ENCODE assay signal across 8 mouse cellular contexts in the genomic region with DNA sequence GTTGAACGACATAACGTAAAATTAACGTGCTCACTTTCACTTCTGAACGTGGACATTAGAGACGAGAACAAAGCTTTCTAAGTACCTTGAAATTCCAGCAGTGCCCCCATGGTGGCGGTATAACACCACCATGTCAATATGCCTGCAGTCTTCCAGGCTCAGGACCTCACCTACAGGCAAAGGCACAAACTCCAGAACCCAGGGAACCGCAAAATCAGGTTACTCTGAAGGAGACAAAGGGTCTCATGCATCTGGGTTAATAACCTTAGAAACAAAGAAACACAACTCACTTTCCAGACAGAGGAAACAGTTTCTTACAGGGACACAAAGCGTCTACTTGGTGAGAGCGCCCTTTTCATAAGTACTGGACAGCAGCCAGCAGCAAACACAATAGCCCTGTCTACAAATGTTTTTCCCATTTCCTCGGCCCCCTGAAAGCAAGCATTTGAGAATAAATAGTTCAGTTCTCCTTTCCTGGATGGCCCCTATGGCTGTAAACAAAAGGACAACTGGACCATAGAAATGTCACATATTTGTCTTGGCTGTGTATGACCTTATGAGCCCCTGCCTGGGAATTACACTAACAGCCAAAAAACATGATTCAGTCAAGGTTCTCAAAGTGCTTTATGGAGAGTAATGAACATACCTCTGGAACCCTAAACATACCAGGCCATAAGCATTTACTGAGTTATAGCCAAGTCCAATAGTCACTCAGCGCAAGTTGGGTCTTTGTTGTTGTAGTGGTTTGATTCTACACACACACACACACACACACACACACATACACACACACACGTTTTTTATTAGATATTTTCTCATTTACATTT. TPM values are rescaled to one million over a fixed set of nuclear protein-coding genes. Genes with fewer than 3 reads are reported as not detected.
DNase-seq lines count a peak whose midpoint lies in the region; ATAC-seq and TF ChIP-seq lines count a peak whose summit lies in the region.

No protein-coding gene starts in this region.

- H3K4me2 ChIP-seq in forebrain, postnatal 0 days (ENCODE audit: low read depth), result peak overlapping the region; percentile 35
- peak overlapping the region; percentile 54 for H3K4me2 ChIP-seq in lung, embryonic 15.5 days

- TF ChIP-seq CTCF in G1E (IDR thresholded peaks at IDR 0.05; ENCODE audit: low read depth, low read length), result peak; percentile 69
- peak; percentile 99 for TF ChIP-seq CTCF in forebrain, postnatal 0 days (IDR thresholded peaks at IDR 0.05; ENCODE audit: low read depth)

- H3K9ac ChIP-seq in forebrain, postnatal 0 days, result peak overlapping the region; percentile 31
- H3K9ac ChIP-seq in lung, embryonic 15.5 days, result no peak overlapping the region

- peak; percentile 73 for ATAC-seq in G1E (ENCODE audit: extremely low read depth, insufficient number of reproducible peaks, low FRiP score, poor library complexity, severe bottlenecking)
- ATAC-seq in forebrain, postnatal 0 days, result peak; percentile 96
- peak; percentile 87 for ATAC-seq in lung, embryonic 15.5 days (ENCODE audit: borderline replicate concordance, extremely low read depth, low FRiP score, low TSS enrichment)

- H3K4me3 ChIP-seq in G1E (ENCODE audit: low read depth, low read length), result no peak overlapping the region; the same call in 1 of the 2 replicates
- 0 out of 2 replicates have a peak overlapping the region, but pooled peaks have one; percentile 2 for H3K4me3 ChIP-seq in forebrain, postnatal 0 days (ENCODE audit: low read depth, low read length)
- peak overlapping the region; percentile 21; the same call in 1 of the 2 replicates for H3K4me3 ChIP-seq in lung, embryonic 15.5 days

- 11% methylated on average over 12 of the region's 12 CpGs for WGBS in forebrain, postnatal 0 days
- WGBS in lung, embryonic 15.5 days, result 12% methylated on average over 12 of the region's 12 CpGs

- peaks cover 6% of the 10 kb centered on the region; the same call in 1 of the 2 replicates for H3K27me3 ChIP-seq in G1E (ENCODE audit: insufficient read depth, low read length)
- no peaks in the 10 kb centered on the region; the same call in 1 of the 2 replicates for H3K27me3 ChIP-seq in forebrain, postnatal 0 days (ENCODE audit: insufficient read depth, low read length)
- H3K27me3 ChIP-seq in lung, embryonic 15.5 days, result no peaks in the 10 kb centered on the region

- H3K4me1 ChIP-seq in G1E (ENCODE audit: insufficient read depth, low read depth, low read length), result peaks cover 7% of the 10 kb centered on the region
- no peaks in the 10 kb centered on the region for H3K4me1 ChIP-seq in forebrain, postnatal 0 days (ENCODE audit: insufficient read depth)
- peaks cover 4% of the 10 kb centered on the region; the same call in 1 of the 2 replicates for H3K4me1 ChIP-seq in lung, embryonic 15.5 days

- no peak overlapping the region for H3K27ac ChIP-seq in forebrain, postnatal 0 days (ENCODE audit: low read depth, low read length)
- no peak overlapping the region for H3K27ac ChIP-seq in lung, embryonic 15.5 days

- H3K9me3 ChIP-seq in G1E (replicated peaks), result no peaks in the 10 kb centered on the region
- no peaks in the 10 kb centered on the region for H3K9me3 ChIP-seq in forebrain, postnatal 0 days (ENCODE audit: low read length)
- no peaks in the 10 kb centered on the region for H3K9me3 ChIP-seq in lung, embryonic 15.5 days

- peak; percentile 38 for DNase-seq in G1E (ENCODE audit: low spot score)
- peak; percentile 77 to 87 for DNase-seq in cerebellum, adult 18-20 months
- DNase-seq in forebrain, postnatal 0 days, result peak; percentile 94
- peak; percentile 91 for DNase-seq in heart, postnatal 4 days
- DNase-seq in layer of hippocampus, adult 8-10 months (ENCODE audit: low spot score in 2 of 2), result peak; percentile 64 to 90
- peak; percentile 64 for DNase-seq in ovary, adult 18-20 months (ENCODE audit: low spot score)
- peak; percentile 82 for DNase-seq in thymus, postnatal 0 days (ENCODE audit: low spot score)

- H3K36me3 ChIP-seq in G1E (replicated peaks), result no peaks in the 10 kb centered on the region
- no peaks in the 10 kb centered on the region for H3K36me3 ChIP-seq in forebrain, postnatal 0 days (ENCODE audit: insufficient read depth)
- H3K36me3 ChIP-seq in lung, embryonic 15.5 days, result no peaks in the 10 kb centered on the region

RNA-seq across cellular contexts. Expression of a gene that starts 52.7 kb away (rescaled TPM):
- total RNA-seq in G1E (2014; fragmentation: Nextera tagmentation) (47.9 and 51.8 TPM in 2 replicates), G1E (2017) (46.2 and 50.1 TPM in 2 replicates)
- polyA plus RNA-seq in G1E (2012), result 18.2 and 18.5 TPM in 2 replicates
- 25.8 and 28.4 TPM in 2 replicates for total RNA-seq in forebrain, postnatal 0 days (2014; rRNA removed)
- 12.4 and 14.4 TPM in 2 replicates for polyA plus RNA-seq in forebrain, postnatal 0 days (2015; fragmentation: Nextera tagmentation; extraction: Ambion mirVana)
- total RNA-seq in heart, postnatal 4 days (2021), result 10 to 100 TPM; 12.0 to 12.4 TPM
- total RNA-seq in layer of hippocampus, adult 8-10 months (2022), result 10 to 100 TPM; 44.5 to 49.5 (median 47.1) TPM
- 16.1 and 19.8 TPM in 2 replicates for polyA plus RNA-seq in lung, embryonic 15.5 days (2015; fragmentation: Nextera tagmentation; extraction: Ambion mirVana)
- 16.4 and 18.5 TPM in 2 replicates for polyA plus RNA-seq in thymus, postnatal 0 days (2015; fragmentation: Nextera tagmentation; extraction: Ambion mirVana)

Comparison
In these comparisons a context has a peak if more than half of its experiments do, and no peak if none do; other contexts are left out.
1. DNase-seq: peak in every context shown above with its lines; median percentile 94 in forebrain, postnatal 0 days; 91 in heart, postnatal 4 days; 82 in cerebellum, adult 18-20 months; 82 in thymus, postnatal 0 days; 77 in layer of hippocampus, adult 8-10 months; 64 in ovary, adult 18-20 months; 38 in G1E.